Mouse (Mus musculus): ENCODE measurements around the gene Pid1. TPM values are rescaled to one million over a fixed set of nuclear protein-coding genes. Genes with fewer than 3 reads are reported as not detected.

Pid1 gene
- polyA plus RNA-seq, 1 experiment = 2.8 TPM

DNA sequence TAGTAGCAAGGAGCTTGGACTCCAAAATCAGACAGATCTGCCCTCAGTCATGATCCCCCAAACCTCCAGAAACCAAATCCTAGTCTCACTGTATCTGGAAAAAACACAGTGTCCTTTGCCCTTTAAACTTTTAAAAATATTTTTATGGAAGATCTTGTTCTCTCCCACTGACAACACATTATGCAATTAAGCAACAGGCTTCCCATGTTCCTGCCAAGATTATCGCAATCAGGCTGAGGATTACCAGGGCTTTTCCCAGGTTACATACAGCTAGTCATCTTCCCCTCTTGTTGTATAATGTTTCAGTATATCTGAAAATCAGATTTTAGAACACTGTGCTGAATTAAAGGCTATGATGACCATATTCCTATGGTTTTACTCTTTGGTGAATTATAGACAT lies 64.3 kb downstream of the Pid1 start:
- no peaks in the 10 kb centered on the region for H3K27me3 ChIP-seq (ENCODE audit: control insufficient read depth, insufficient read depth, low read length)
- 72% methylated on average over 1 of the region's 1 CpGs for WGBS
- no peaks in the 10 kb centered on the region for H3K4me1 ChIP-seq (ENCODE audit: control insufficient read depth, insufficient read depth, insufficient read length, low read length)
- H3K36me3 ChIP-seq (ENCODE audit: control insufficient read depth, insufficient read depth, low read length) = no peaks in the 10 kb centered on the region
- H3K27ac ChIP-seq (ENCODE audit: insufficient read depth, low read depth, low read length) = no peak overlapping the region
- no peak overlapping the region for H3K4me3 ChIP-seq (ENCODE audit: low read depth, low read length)
- TF ChIP-seq POLR2A (IDR thresholded peaks at IDR 0.05; ENCODE audit: low read depth, low read length) = no peak
- no peak for TF ChIP-seq CTCF (IDR thresholded peaks at IDR 0.05; ENCODE audit: extremely low read depth, insufficient read length, insufficient replicate concordance, low read depth, low read length)

DNA sequence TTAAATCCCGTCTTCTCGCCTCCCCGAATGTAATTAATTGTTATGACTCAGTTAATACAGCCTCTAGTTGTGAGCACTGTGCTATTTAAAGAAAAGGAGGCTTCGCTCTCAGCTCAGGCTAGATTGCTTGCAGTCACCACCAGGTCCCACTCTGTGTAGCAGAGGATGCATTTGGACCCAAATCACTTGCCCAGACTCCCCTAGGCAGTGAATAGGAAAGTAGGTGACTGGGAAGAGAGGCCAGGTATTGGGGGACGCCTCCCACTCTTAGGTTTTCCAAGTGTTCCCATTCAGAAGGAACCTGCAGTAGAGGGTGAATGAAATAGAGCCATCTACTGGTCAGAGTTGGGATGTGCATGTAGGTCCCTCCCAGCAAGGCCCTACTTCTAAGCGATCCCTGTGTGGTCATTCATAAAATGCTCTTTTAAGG lies 77.3 kb downstream of the Pid1 start:
- Histone ChIP-seq H3K4me1 (ENCODE audit: control insufficient read depth, insufficient read depth, insufficient read length, low read length) (no peaks in the 10 kb centered on the region), H3K4me3 (ENCODE audit: low read depth, low read length) (no peak overlapping the region), H3K36me3 (ENCODE audit: control insufficient read depth, insufficient read depth, low read length) (no peaks in the 10 kb centered on the region), H3K27me3 (ENCODE audit: control insufficient read depth, insufficient read depth, low read length) (peaks cover 6% of the 10 kb centered on the region; the same call in 1 of the 2 replicates), H3K27ac (ENCODE audit: insufficient read depth, low read depth, low read length) (no peak overlapping the region)
- 32% methylated on average over 6 of the region's 6 CpGs for WGBS
- TF ChIP-seq CTCF (IDR thresholded peaks at IDR 0.05; ENCODE audit: extremely low read depth, insufficient read length, insufficient replicate concordance, low read depth, low read length) = peak; percentile 47; the same call in 1 of the 2 replicates
- no peak for TF ChIP-seq POLR2A (IDR thresholded peaks at IDR 0.05; ENCODE audit: low read depth, low read length)

DNA sequence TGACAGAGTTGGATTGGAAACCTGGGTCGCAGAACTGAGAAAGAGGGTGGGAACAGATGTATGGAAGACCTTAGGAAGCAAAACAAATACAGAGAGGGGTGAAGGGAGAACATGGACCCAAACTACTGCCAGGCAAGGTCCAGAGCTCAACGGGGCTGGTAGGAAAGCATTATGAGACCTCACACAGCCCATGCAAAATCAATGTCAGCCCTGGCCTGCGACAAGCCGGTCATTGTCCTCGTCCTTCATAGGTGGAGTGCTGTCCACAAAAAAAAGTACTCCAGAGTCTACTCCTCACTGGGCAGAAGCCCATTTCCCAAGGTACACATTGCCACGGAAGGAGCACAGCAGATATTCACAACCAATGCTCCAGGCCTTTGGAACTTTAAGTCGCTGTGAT lies 78.4 kb downstream of the Pid1 start:
- 87% methylated on average over 7 of the region's 7 CpGs for WGBS
- H3K27ac ChIP-seq (ENCODE audit: insufficient read depth, low read depth, low read length) = no peak overlapping the region
- peaks cover 6% of the 10 kb centered on the region; the same call in 1 of the 2 replicates for H3K27me3 ChIP-seq (ENCODE audit: control insufficient read depth, insufficient read depth, low read length)
- TF ChIP-seq CTCF (IDR thresholded peaks at IDR 0.05; ENCODE audit: extremely low read depth, insufficient read length, insufficient replicate concordance, low read depth, low read length) = no peak
- TF ChIP-seq POLR2A (IDR thresholded peaks at IDR 0.05; ENCODE audit: low read depth, low read length) = no peak
- no peaks in the 10 kb centered on the region for H3K4me1 ChIP-seq (ENCODE audit: control insufficient read depth, insufficient read depth, insufficient read length, low read length)
- H3K4me3 ChIP-seq (ENCODE audit: low read depth, low read length) = no peak overlapping the region
- H3K36me3 ChIP-seq (ENCODE audit: control insufficient read depth, insufficient read depth, low read length) = no peaks in the 10 kb centered on the region

DNA sequence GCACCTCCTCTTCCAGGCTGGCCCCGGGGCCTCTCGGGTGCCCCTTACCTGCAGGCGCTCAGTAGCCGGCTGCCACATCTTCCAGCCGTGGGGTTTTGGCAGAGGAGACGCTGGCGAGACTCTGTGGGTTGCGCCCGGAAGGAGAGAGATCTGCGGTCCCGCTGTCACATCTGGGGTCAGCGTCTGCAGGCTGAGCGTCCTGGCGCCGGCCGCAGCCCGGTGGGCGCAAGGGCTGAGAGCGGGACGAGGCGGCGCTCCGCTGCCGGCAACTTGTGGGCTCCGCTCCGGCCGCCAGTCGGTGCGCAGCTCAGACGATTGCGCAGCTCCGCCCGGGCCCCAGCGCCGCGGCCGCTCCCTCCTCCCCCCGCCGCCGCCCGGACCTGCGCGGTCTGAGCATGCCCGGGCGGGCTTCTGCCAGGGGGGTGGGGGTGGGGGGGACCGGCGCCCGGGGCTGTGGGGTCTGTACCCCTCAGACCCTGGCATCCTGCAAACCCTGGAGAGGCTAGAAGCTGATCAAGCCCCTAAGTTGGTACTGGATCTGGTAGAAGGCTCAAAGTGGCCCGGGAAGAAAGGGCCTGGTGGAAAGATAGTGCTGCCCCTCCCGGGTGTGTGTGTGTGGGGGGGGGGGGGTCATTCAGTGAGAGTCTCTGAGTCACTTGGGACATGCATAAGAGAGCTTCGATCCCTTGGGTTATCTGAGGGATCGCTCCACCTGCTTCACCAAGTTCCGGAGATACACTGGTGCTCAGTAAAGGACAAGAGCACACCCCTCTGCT lies 79.5 kb downstream of the Pid1 start:
- no peaks in the 10 kb centered on the region for H3K36me3 ChIP-seq (ENCODE audit: control insufficient read depth, insufficient read depth, low read length)
- WGBS = 3% methylated on average over 53 of the region's 53 CpGs
- TF ChIP-seq POLR2A (IDR thresholded peaks at IDR 0.05; ENCODE audit: low read depth, low read length) = no peak
- no peak for TF ChIP-seq CTCF (IDR thresholded peaks at IDR 0.05; ENCODE audit: extremely low read depth, insufficient read length, insufficient replicate concordance, low read depth, low read length)
- H3K27ac ChIP-seq (ENCODE audit: insufficient read depth, low read depth, low read length) = no peak overlapping the region
- H3K4me1 ChIP-seq (ENCODE audit: control insufficient read depth, insufficient read depth, insufficient read length, low read length) = no peaks in the 10 kb centered on the region
- H3K4me3 ChIP-seq (ENCODE audit: low read depth, low read length) = peak overlapping the region; percentile 66
- H3K27me3 ChIP-seq (ENCODE audit: control insufficient read depth, insufficient read depth, low read length) = peaks cover 6% of the 10 kb centered on the region; the same call in 1 of the 2 replicates

DNA sequence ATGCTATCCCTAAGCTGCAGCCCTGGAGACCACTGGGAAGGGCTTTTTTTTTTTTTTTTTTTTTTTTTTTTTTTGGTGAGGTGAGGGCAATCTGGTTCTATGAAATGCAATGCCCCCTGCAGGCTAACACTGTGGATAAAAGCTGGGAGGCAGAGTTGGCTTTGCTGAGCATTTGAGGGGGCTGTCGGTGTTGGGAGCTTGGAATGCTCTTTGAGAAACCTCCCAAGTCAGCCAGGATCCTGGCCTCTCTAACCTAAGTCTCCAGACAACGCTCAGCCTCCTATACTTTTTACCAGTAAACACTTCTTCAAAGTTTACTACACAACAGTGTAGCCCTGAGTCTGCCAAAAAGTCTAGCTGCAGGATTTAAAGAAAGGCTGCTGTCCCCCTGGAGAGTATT lies 80.9 kb downstream of the Pid1 start:
- peak overlapping the region; percentile 35; the same call in 1 of the 2 replicates for H3K4me3 ChIP-seq (ENCODE audit: low read depth, low read length)

GRCm38 (mm10) chr1:84280171-84280570 lies 83.8 kb downstream of the Pid1 start:
- Histone ChIP-seq H3K27me3 (ENCODE audit: control insufficient read depth, insufficient read depth, low read length) (peaks cover 6% of the 10 kb centered on the region; the same call in 1 of the 2 replicates), H3K36me3 (ENCODE audit: control insufficient read depth, insufficient read depth, low read length) (no peaks in the 10 kb centered on the region), H3K4me1 (ENCODE audit: control insufficient read depth, insufficient read depth, insufficient read length, low read length) (no peaks in the 10 kb centered on the region), H3K27ac (ENCODE audit: insufficient read depth, low read depth, low read length) (no peak overlapping the region), H3K4me3 (ENCODE audit: low read depth, low read length) (no peak overlapping the region)
- WGBS = 91% methylated on average over 3 of the region's 3 CpGs
- TF ChIP-seq CTCF (IDR thresholded peaks at IDR 0.05; ENCODE audit: extremely low read depth, insufficient read length, insufficient replicate concordance, low read depth, low read length) = no peak
- no peak for TF ChIP-seq POLR2A (IDR thresholded peaks at IDR 0.05; ENCODE audit: low read depth, low read length)

More for the DNA sequence above, 80.9 kb downstream of the Pid1 start:
- Histone ChIP-seq H3K4me1 (ENCODE audit: control insufficient read depth, insufficient read depth, insufficient read length, low read length) (no peaks in the 10 kb centered on the region), H3K27me3 (ENCODE audit: control insufficient read depth, insufficient read depth, low read length) (peaks cover 6% of the 10 kb centered on the region; the same call in 1 of the 2 replicates), H3K36me3 (ENCODE audit: control insufficient read depth, insufficient read depth, low read length) (no peaks in the 10 kb centered on the region), H3K27ac (ENCODE audit: insufficient read depth, low read depth, low read length) (no peak overlapping the region; the same call in 1 of the 2 replicates)
- whole genome bisulfite sequencing = 23% methylated on average over 2 of the region's 2 CpGs
- TF ChIP-seq CTCF (IDR thresholded peaks at IDR 0.05; ENCODE audit: extremely low read depth, insufficient read length, insufficient replicate concordance, low read depth, low read length) (no peak), POLR2A (IDR thresholded peaks at IDR 0.05; ENCODE audit: low read depth, low read length) (no peak)

Measured in small intestine, adult 2 months (tissue).